Comparison of ENCODE assay signal across 8 mouse cellular contexts in genomic region chr4:142180874-142181273, GRCm38 (mm10). TPM values are rescaled to one million over a fixed set of nuclear protein-coding genes. Genes with fewer than 3 reads are reported as not detected.
DNase-seq lines count a peak whose midpoint lies in the region; ATAC-seq lines count a peak whose summit lies in the region.

No protein-coding gene starts in this region.

- H3K4me3 ChIP-seq in heart, embryonic 16.5 days (ENCODE audit: low read length): no peak overlapping the region
- H3K4me3 ChIP-seq in neural tube, embryonic 13.5 days: no peak overlapping the region
- no peak overlapping the region for H3K4me3 ChIP-seq in intestine, embryonic 15.5 days (replicated peaks)

- ATAC-seq in heart, embryonic 16.5 days (replicated peaks; ENCODE audit: extremely low read depth, insufficient read depth, low FRiP score): no peak
- no peak for ATAC-seq in neural tube, embryonic 13.5 days (ENCODE audit: low read depth)
- ATAC-seq in intestine, embryonic 15.5 days: no peak

- H3K4me1 ChIP-seq in heart, embryonic 16.5 days (ENCODE audit: control insufficient read depth, insufficient read depth, low read length): peaks cover 33% of the 10 kb centered on the region
- H3K4me1 ChIP-seq in neural tube, embryonic 13.5 days (replicated peaks): peaks cover 25% of the 10 kb centered on the region
- peaks cover 42% of the 10 kb centered on the region for H3K4me1 ChIP-seq in intestine, embryonic 15.5 days (replicated peaks)

- H3K9me3 ChIP-seq in heart, embryonic 16.5 days (replicated peaks; ENCODE audit: control insufficient read depth, low read length): 0 out of 2 replicates have a peak, but pooled peaks cover 4% of the 10 kb centered on the region
- H3K9me3 ChIP-seq in neural tube, embryonic 13.5 days: no peaks in the 10 kb centered on the region
- H3K9me3 ChIP-seq in intestine, embryonic 15.5 days: no peaks in the 10 kb centered on the region

- no peaks in the 10 kb centered on the region for H3K36me3 ChIP-seq in heart, embryonic 16.5 days (ENCODE audit: control insufficient read depth, insufficient read depth)
- H3K36me3 ChIP-seq in neural tube, embryonic 13.5 days: no peaks in the 10 kb centered on the region
- H3K36me3 ChIP-seq in intestine, embryonic 15.5 days: no peaks in the 10 kb centered on the region

- DNase-seq in heart, adult 18-20 months: no peak
- no peak for DNase-seq in neural tube, embryonic 10.5 days (ENCODE audit: extremely low spot score, low spot score)
- no peak for DNase-seq in spleen, postnatal 10 days (ENCODE audit: low spot score in 2 of 2)
- DNase-seq in adrenal gland, adult 8-10 months: no peak
- DNase-seq in layer of hippocampus, postnatal 36 days: no peak

- no peaks in the 10 kb centered on the region for H3K27me3 ChIP-seq in heart, embryonic 16.5 days (ENCODE audit: control insufficient read depth, insufficient read depth, low read length)
- H3K27me3 ChIP-seq in neural tube, embryonic 13.5 days: no peaks in the 10 kb centered on the region
- no peaks in the 10 kb centered on the region for H3K27me3 ChIP-seq in intestine, embryonic 15.5 days (replicated peaks)

- H3K9ac ChIP-seq in heart, embryonic 16.5 days (ENCODE audit: low read length): peak overlapping the region; percentile 5
- no peak overlapping the region for H3K9ac ChIP-seq in neural tube, embryonic 13.5 days
- H3K9ac ChIP-seq in intestine, embryonic 15.5 days: no peak overlapping the region

- H3K4me2 ChIP-seq in heart, embryonic 16.5 days (ENCODE audit: low read depth, low read length): no peak overlapping the region
- H3K4me2 ChIP-seq in neural tube, embryonic 13.5 days: no peak overlapping the region
- H3K4me2 ChIP-seq in intestine, embryonic 15.5 days (replicated peaks): no peak overlapping the region

- 78% methylated on average over 9 of the region's 9 CpGs for WGBS in heart, embryonic 16.5 days
- 97% methylated on average over 9 of the region's 9 CpGs for WGBS in neural tube, embryonic 13.5 days
- 74% methylated on average over 9 of the region's 9 CpGs for WGBS in intestine, embryonic 15.5 days

- peak overlapping the region; percentile 91 for H3K27ac ChIP-seq in heart, embryonic 16.5 days (ENCODE audit: low read length)
- peak overlapping the region; percentile 73 for H3K27ac ChIP-seq in neural tube, embryonic 13.5 days (replicated peaks)
- H3K27ac ChIP-seq in intestine, embryonic 15.5 days: peak overlapping the region; percentile 86

RNA-seq across cellular contexts. Expression of gene Kazn, which starts 58.3 kb away (rescaled TPM):
- polyA plus RNA-seq in heart, embryonic 16.5 days (2015; fragmentation: Nextera tagmentation; extraction: Ambion mirVana): 5.8 and 6.5 TPM in 2 replicates
- 1 to 10 TPM; 2.8 to 3.1 TPM for total RNA-seq in heart, adult 18-20 months (2021)
- polyA plus RNA-seq in neural tube, embryonic 13.5 days (2015; fragmentation: Nextera tagmentation; extraction: Ambion mirVana): 18.9 and 19.0 TPM in 2 replicates
- 13.6 and 14.0 TPM in 2 replicates for polyA plus RNA-seq in intestine, embryonic 15.5 days (2015; fragmentation: Nextera tagmentation; extraction: Ambion mirVana)
- 10 to 100 TPM; 27.4 to 46.1 (median 31.9) TPM for total RNA-seq in adrenal gland, adult 8-10 months (2022)
- 10 to 100 TPM; 46.1 to 46.9 TPM for total RNA-seq in layer of hippocampus, postnatal 36 days (2021)

Comparison
In these comparisons a context has a peak if more than half of its experiments do, and no peak if none do; other contexts are left out.
1. RNA of gene Kazn, which starts 58.3 kb away (total RNA-seq): 46.1 to 46.9 TPM in layer of hippocampus, postnatal 36 days and 27.4 to 46.1 TPM in adrenal gland, adult 8-10 months; 2.8 to 3.1 TPM in heart, adult 18-20 months; every median in the first group is over 4 times any median in the second.
2. Peak in every context shown above with its lines, with median percentiles within 50 percentile points of each other: H3K27ac ChIP-seq.